Mouse (Mus musculus) kidney, adult 2 months (tissue): ENCODE measurements at regions not wholly inside any gene's neighbourhood (a gene's known extent, or its start where the extent isn't known, plus 50 kb on each side); places are given as distances from the start of the nearest gene placed in this dataset.

Experiments
- DNase-seq: peaks from one replicate; pipeline ENCODE4 v3.0.0; 2021
- H3K27ac ChIP-seq: fragments of 200-500 bp; 2 replicates; pipeline ENCODE4 v1.5.1; 2012; ENCODE audit warnings: low read depth, low read length, control low read depth, inconsistent platforms; ENCODE audit not compliant: insufficient read depth
- H3K27me3 ChIP-seq: fragments of 200-500 bp; replicated peaks from 2 replicates; pipeline ENCODE4 v1.6.1; 2012; ENCODE audit warnings: mild to moderate bottlenecking, moderate library complexity, low read length, inconsistent platforms; ENCODE audit not compliant: control insufficient read depth, insufficient read depth
- H3K36me3 ChIP-seq: fragments of 200-500 bp; 2 replicates; pipeline ENCODE4 v1.6.1; 2012; ENCODE audit warnings: mild to moderate bottlenecking, moderate library complexity, low read length, inconsistent platforms; ENCODE audit not compliant: control insufficient read depth, insufficient read depth
- H3K4me1 ChIP-seq: fragments of 200-500 bp; 2 replicates; pipeline ENCODE4 v1.6.1; 2011; ENCODE audit warnings: low read length; ENCODE audit not compliant: control insufficient read depth, insufficient read depth
- H3K4me3 ChIP-seq: fragments of 200-500 bp; 2 replicates; pipeline ENCODE4 v1.5.1; 2011; ENCODE audit warnings: mild to moderate bottlenecking, low read depth, low read length, control low read depth; ENCODE audit not compliant: insufficient read depth
- CTCF ChIP-seq: fragments of 200-500 bp; conservative IDR thresholded peaks from 2 replicates; pipeline ENCODE4 v1.5.1; 2011; ENCODE audit warnings: low read depth, mild to moderate bottlenecking, control low read depth, low read length, moderate library complexity, mixed read lengths; ENCODE audit not compliant: insufficient read depth, insufficient read length
- POLR2A ChIP-seq: fragments of 200-500 bp; IDR thresholded peaks from one replicate; pipeline ENCODE4 v1.6.1; 2011; ENCODE audit warnings: low read depth, low read length, control low read depth
- WGBS: fragments of 180-500 bp; shearing (Covaris S2); methylation state at CpG from one replicate; pipeline ENCODE4 v1.1.7; 2018; 5-methylcytosine and 5-hydroxymethylcytosine counted together

DNA sequence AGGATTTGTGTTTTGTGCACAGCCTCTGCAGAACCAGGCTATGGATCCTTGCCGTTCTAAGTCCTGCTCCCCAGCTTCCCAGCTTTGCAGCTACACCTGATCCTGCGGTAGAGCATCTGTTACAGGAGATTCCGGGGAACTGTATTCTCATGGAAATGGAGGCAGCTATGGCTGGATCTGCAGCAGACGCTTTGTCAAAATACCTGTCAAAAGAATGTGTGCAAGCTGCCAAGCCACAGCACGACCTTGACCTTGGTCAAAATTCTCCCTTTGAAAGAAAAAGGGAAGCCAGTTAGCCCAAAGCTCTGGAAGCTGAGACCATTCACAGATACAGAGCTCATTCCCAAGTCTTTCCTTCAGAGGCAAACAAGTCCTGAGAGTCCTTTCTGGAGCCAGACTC, 255.3 kb downstream of the Med13l start:
- Histone ChIP-seq H3K27ac (no peak overlapping the region), H3K27me3 (no peaks in the 10 kb centered on the region), H3K4me3 (no peak overlapping the region), H3K4me1 (no peaks in the 10 kb centered on the region), H3K36me3 (no peaks in the 10 kb centered on the region)
- no peak for DNase-seq
- TF ChIP-seq POLR2A (no peak), CTCF (no peak)
- WGBS: 68% methylated on average over 5 of the region's 5 CpGs

DNA sequence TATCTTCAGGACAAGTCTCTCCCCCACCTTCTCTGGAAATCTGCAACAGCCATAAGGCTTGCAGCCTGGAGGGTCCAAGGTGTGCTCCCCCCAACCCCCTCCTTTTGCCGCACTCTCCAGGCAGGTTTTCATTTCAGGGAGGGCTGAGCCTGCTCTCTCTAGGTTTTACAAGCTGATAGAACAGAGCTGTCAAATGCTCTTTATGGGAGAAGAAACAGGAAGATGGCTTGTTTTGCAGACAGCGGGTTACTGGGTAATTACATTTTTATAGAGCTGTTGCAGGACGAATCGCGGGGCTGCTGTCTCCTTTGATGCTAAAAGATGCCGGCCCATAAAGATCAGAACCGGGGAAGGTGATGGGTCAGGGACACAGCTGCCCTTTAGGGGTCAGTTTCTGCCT, 257.8 kb downstream of the Med13l start:
- WGBS: 18% methylated on average over 7 of the region's 7 CpGs
- Histone ChIP-seq H3K27ac (no peak overlapping the region), H3K27me3 (no peaks in the 10 kb centered on the region), H3K4me1 (no peaks in the 10 kb centered on the region), H3K4me3 (no peak overlapping the region), H3K36me3 (no peaks in the 10 kb centered on the region)
- no peak for DNase-seq
- TF ChIP-seq POLR2A (no peak), CTCF (no peak)

DNA sequence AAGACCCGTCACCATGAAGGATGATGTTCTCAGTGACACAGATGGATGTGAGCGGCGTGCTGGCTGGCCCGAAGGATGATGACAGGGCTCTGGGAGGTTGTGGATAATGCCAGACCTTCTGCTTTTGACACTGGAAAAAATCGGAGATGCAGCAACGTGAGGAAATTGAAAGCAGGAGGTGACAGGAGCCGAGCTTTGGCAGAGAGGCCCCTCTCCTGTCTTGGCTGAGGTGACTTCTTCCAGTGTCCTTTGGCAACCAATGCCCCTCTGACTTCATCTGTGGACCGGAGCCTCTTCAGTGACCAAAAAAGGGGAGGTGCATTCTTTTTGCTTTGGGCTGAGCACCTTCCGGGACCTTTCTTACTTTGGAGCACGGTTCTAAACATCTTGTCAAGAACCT, 264.3 kb downstream of the Med13l start:
- no peak overlapping the region for H3K4me3 ChIP-seq
- no peak overlapping the region for H3K27ac ChIP-seq
- H3K27me3 ChIP-seq: no peaks in the 10 kb centered on the region
- H3K36me3 ChIP-seq: no peaks in the 10 kb centered on the region
- TF ChIP-seq CTCF (no peak), POLR2A (no peak)
- WGBS: 85% methylated on average over 10 of the region's 10 CpGs
- H3K4me1 ChIP-seq: no peaks in the 10 kb centered on the region
- DNase-seq: no peak

DNA sequence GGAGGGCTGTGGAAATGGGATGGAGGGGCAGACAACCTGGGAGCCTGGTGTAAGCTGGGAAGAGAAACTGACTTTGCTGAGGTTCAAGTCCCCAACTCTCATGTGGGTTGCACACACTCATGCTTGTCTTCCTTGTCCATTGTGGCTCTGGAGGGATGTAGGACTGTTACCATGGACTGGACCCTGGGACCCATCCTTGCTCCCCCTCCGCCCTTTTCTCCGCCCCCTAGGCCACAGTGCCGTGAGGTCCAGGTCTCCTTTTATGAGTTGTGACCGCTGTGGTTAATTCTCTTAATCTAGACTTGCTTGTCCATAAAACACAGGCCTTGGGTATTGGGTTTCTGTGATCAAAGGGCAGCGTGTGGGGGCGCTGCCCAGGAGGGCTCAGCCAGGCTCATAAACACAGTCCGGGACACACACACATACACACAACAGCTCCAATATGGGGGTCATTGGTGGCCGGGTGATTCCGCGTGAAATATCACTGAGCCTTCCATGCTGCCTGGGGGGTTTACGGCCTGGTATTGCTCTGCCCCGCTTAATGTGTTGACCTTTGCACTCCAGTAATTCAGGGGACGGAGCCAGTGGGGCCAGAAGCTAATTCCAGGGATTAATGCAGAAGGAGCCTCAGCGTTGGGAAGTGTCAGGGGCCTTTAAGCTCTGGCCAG, 268.7 kb downstream of the Med13l start:
- no peak for DNase-seq
- 32% methylated on average over 14 of the region's 14 CpGs for WGBS
- no peak for TF ChIP-seq POLR2A
- no peak for TF ChIP-seq CTCF
- H3K27me3 ChIP-seq: no peaks in the 10 kb centered on the region
- H3K36me3 ChIP-seq: no peaks in the 10 kb centered on the region
- H3K4me3 ChIP-seq: no peak overlapping the region
- H3K27ac ChIP-seq: no peak overlapping the region
- H3K4me1 ChIP-seq: no peaks in the 10 kb centered on the region

DNA sequence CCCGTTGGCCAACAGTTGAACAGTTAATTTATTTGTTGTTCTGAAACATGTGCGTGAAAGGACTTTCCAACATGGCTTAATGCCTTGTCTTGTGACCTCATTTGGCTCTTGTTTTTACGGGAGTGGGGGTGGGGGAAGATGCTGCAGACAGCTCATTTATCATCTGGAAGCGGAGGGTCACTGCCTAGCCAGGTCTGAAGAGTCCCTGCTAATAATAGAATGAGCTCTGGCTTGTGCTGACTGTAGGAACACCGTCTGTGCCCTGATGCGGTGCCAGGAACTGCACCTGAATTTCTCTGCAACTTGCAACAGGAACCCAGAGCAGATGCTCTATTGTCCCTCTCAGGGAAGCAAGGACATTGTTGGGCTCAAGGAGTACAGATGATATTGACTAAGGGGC, 272.2 kb downstream of the Med13l start:
- WGBS: 16% methylated on average over 6 of the region's 6 CpGs
- Histone ChIP-seq H3K4me3 (no peak overlapping the region), H3K27me3 (no peaks in the 10 kb centered on the region), H3K27ac (no peak overlapping the region), H3K4me1 (no peaks in the 10 kb centered on the region), H3K36me3 (no peaks in the 10 kb centered on the region)
- no peak for TF ChIP-seq CTCF
- no peak for TF ChIP-seq POLR2A
- DNase-seq: no peak

DNA sequence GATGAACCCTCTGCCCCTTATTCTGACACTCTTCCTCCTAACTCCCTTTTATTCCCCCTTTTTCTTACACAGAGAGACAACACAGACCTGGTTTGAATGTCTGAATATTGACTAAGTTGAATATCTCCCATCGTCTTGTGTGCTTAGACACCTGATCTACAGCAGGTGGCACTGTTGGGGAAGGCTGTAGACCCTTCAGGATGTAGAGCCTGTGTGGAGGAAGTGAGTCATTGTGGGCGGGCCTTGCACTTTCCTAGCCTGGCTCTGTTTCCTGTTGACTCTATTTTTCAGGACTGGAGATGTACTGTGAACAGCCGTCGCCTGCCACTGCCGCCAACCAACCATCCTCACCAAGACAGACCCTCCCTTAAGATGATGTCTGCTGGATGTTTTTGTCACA, 273.6 kb downstream of the Med13l start:
- WGBS: 81% methylated on average over 5 of the region's 5 CpGs
- no peak for DNase-seq

DNA sequence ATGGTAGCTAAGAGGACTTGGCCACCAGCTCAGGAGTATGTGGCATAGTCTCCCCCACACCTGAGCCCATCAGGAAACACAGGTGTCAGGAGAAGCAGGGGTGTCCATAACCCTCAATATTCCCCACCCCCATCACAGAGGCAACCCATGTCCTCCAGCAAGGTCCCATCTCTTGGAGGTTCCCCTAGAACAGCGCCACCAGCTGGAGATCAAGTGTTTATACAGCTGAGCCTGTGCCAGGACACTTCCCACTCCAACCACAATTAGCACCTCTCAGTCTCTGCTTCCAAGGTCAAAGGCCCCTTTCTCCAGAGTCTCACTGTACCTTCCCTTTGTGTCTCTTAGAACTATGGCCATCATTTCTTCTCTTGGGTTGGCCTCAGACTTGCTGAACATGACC, 276.5 kb downstream of the Med13l start:
- Histone ChIP-seq H3K27me3 (no peaks in the 10 kb centered on the region), H3K4me3 (no peak overlapping the region), H3K4me1 (no peaks in the 10 kb centered on the region), H3K36me3 (no peaks in the 10 kb centered on the region), H3K27ac (no peak overlapping the region)
- DNase-seq: no peak
- WGBS: 29% methylated on average over 1 of the region's 1 CpGs
- no peak for TF ChIP-seq POLR2A
- TF ChIP-seq CTCF: no peak

More for the DNA sequence above, 273.6 kb downstream of the Med13l start:
- no peak overlapping the region for H3K27ac ChIP-seq
- TF ChIP-seq CTCF: no peak
- no peak for TF ChIP-seq POLR2A
- H3K4me3 ChIP-seq: no peak overlapping the region
- H3K36me3 ChIP-seq: no peaks in the 10 kb centered on the region
- H3K27me3 ChIP-seq: no peaks in the 10 kb centered on the region
- no peaks in the 10 kb centered on the region for H3K4me1 ChIP-seq

DNA sequence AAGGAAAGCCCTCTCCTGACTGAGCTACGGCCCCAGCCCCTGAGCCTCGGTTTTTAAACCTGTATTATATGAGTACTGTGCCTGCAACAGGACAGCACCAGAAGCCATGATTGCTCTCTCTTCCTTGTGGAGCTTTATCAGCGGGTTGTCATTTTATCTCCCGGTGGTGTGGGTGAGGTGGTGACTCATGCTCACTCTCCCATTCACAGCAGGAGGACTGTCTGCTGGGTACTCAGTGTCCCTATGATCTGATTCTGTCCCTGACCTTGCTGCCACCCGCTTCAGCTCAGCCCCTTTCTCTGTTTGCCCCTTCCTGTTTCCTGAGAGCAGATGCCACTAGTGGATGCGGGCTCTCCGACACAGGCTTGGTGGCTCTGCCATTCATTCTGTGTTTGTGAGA, 277.9 kb downstream of the Med13l start:
- Histone ChIP-seq H3K4me3 (no peak overlapping the region), H3K4me1 (no peaks in the 10 kb centered on the region), H3K36me3 (no peaks in the 10 kb centered on the region), H3K27ac (no peak overlapping the region), H3K27me3 (no peaks in the 10 kb centered on the region)
- 69% methylated on average over 7 of the region's 7 CpGs for WGBS
- DNase-seq: no peak
- no peak for TF ChIP-seq CTCF
- no peak for TF ChIP-seq POLR2A
